Mouse (Mus musculus): ENCODE measurements at regions not wholly inside any gene's neighbourhood (a gene's known extent, or its start where the extent isn't known, plus 50 kb on each side); places are given as distances from the start of the nearest gene placed in this dataset.
"Not testable (repeated sequence)": the region's sequence is repeated elsewhere in the genome, so short reads cannot be mapped to it uniquely, and the experiment has no call there.

DNA sequence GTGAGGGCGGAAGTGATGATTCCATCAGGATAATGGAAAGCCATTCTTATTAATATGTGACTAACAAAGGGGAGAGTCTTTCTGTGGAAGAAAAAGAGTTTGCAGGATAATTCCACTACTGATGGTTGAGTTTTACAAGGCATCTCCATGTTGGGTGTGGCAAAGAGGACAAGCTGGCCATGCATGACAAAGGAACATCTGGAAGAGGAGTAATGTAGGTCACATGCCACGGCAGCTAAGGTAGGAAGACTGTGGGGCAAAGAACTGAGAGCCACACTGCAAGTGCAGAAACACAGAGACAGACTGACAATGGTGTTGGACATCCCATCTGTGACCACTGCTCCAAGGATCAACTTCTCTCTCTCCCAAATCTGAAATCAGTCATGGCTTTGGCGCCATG, 196.4 kb upstream of the Gdi2 start:
- CTCF ChIA-PET: no interaction called here

DNA sequence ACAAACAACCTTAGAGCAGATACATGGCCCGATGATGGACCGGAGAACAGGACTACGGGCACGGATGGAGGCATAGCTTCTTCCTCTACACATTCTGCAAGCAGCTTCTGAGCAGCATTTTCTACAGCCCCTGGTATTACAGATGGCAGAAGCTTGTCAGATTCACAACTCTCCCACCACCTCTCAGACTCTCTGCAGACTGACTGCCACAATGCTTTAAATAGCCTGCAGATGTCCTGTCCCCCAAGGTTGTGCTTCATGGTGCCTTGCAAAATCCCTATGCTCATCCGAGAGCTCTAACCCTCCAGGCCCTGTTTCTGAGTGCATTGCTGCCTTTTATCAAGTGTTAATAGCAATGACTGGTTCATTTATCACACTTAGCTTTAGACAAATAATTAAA, 194.3 kb upstream of the Gdi2 start:
- CTCF ChIA-PET: no interaction called here

GRCm38 (mm10) chr13:3354912-3355311, 183.0 kb upstream of the Gdi2 start:
- CTCF ChIA-PET: not testable (repeated sequence)

- CTCF ChIA-PET: no interaction called here
These were observed 179.7 kb upstream of the Gdi2 start for GRCm38 (mm10) chr13:3358079-3358608.

GRCm38 (mm10) chr13:3358996-3359750, 178.7 kb upstream of the Gdi2 start:
- CTCF ChIA-PET: no interaction called here

- CTCF ChIA-PET: not testable (repeated sequence)
These were observed 178.1 kb upstream of the Gdi2 start for GRCm38 (mm10) chr13:3359751-3360260.

DNA sequence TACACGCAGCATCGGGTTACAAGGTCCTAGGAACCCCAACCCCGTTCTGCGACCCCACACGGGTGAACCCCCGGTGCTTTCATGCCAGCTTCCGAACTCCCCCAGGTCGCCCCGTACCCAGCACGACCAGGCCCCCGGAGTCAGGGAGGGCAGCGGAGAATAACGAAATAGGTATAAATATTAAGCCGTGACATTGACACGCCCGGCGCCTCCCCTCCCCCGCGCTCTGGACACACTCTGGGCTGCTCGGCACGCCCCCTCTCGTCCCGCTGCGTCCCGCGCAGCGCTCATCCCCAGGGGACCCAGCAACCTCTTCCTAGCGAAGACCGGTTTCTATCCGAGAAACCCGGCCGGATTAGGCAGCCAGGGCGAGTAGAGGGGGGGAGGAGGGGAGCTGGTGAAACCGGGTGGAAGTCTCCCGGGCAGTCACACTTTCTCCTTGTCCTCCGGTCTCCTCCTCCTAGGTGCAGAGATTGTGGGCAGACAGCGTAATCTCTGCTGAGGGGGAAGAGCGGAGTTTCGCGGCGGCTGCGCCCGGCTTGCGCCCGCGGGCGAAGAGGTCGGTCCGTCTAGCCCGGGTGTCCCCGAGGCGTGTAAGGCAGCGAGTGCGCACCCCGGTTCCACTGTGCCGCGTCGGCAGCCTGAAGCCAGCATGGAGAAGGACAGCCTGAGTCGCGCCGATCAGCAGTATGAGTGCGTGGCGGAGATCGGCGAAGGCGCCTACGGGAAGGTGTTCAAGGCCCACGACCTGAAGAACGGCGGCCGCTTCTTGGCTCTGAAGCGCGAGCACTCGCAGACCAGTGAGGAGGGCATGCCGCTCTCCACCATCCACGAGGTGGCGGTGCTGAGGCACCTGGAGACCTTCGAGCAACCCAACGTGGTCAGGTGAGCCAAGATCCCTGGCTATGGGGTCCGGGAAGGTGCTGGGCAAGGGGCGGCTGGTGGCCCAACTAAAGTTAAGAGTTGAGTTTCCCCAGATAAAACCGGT, 177.1 kb upstream of the Gdi2 start:
- CTCF ChIA-PET: no interaction called here

GRCm38 (mm10) chr13:3372701-3373100, 165.2 kb upstream of the Gdi2 start:
- CTCF ChIA-PET: no interaction called here

GRCm38 (mm10) chr13:3373522-3374220, 164.2 kb upstream of the Gdi2 start:
- CTCF ChIA-PET: not testable (repeated sequence)

GRCm38 (mm10) chr13:3374796-3375195, 163.1 kb upstream of the Gdi2 start:
- CTCF ChIA-PET: no interaction called here

GRCm38 (mm10) chr13:3377801-3378200, 160.1 kb upstream of the Gdi2 start:
- CTCF ChIA-PET: not testable (repeated sequence)

DNA sequence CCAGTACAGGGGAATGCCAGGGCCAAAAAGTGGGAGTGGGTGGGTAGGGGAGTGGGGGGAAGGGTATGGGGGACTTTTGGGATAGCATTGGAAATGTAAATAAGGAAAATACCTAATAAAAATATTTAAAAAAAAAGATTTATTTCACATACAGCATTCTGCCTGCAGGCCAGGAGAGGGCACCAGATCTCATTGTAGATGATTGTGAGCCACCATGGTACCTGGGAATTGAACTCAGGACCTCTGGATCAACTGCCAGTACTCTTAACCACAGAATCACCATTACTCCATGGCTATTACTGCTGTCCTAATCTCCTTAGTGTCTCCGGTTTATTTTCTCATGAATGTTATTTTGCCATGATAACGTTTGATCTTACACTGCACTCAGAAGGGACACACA, 132.1 kb upstream of the Gdi2 start:
- CTCF ChIA-PET: not testable (repeated sequence)

DNA sequence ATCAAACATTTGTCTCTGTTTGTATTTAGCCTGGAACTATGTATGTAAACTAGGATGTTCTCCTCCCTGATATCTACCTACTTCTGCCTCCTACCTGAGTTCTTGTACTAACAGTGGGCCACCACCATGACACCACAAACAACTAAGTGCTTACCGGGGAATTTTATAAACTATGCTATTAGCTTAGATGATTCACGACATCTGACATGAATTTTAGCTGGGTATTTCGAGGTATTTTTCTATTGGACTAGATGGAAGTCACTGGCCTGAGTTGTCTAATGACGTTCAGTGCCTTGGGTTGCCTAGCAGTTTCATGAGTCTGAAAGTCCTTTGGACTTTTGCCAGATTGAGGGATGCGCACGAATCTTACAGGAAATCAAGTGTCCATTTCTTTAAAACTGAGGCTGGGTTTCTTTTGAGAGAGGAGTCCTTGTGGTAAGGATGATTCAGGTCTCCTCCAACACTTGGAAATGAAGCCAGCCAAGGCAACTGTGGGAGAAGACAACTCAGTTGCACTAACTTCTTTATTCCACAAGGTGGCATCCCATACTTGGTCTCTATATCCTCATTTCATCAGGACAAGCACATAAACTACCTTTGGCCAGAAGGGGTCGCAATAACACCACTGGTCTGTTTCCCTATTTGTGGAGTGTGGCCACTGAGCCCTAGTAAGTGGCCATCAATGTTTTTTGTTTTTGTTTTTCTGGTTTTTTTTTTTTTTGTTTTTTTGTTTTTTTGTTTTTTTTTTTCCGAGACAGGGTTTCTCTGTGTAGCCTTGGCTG, 131.4 kb upstream of the Gdi2 start:
- CTCF ChIA-PET: not testable (repeated sequence)

GRCm38 (mm10) chr13:3410281-3410680, 127.6 kb upstream of the Gdi2 start:
- CTCF ChIA-PET: not testable (repeated sequence)

- CTCF ChIA-PET: no interaction called here
These were observed 120.8 kb upstream of the Gdi2 start for GRCm38 (mm10) chr13:3417026-3417425.

DNA sequence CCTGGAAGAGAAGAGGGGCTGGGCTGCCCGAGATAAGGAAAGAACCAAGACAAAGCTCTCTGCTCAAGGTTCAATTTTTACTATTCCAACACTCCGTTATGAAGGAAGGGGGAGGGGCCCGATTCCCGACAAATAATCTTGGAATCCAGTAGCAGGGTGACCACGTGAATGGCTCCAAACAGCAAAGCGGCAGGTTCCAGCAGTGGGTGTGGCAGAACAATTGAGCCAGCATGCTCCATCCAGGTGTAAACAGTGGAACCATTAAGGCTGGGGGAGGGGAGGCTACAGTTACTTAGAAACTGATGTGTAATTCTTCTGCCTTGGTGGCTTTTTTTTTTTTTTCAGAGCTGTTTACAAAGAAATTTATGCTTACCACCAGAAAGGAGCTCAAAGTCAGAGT, 82.5 kb upstream of the Gdi2 start:
- CTCF ChIA-PET: not testable (repeated sequence)

- CTCF ChIA-PET: interaction anchor here (1.7 kb wide), 1 partner anchor 91 kb away, joined by 3 read pairs; no protein-coding TSS in a partner anchor
These were observed 61.0 kb upstream of the Gdi2 start for GRCm38 (mm10) chr13:3476884-3477283.

DNA sequence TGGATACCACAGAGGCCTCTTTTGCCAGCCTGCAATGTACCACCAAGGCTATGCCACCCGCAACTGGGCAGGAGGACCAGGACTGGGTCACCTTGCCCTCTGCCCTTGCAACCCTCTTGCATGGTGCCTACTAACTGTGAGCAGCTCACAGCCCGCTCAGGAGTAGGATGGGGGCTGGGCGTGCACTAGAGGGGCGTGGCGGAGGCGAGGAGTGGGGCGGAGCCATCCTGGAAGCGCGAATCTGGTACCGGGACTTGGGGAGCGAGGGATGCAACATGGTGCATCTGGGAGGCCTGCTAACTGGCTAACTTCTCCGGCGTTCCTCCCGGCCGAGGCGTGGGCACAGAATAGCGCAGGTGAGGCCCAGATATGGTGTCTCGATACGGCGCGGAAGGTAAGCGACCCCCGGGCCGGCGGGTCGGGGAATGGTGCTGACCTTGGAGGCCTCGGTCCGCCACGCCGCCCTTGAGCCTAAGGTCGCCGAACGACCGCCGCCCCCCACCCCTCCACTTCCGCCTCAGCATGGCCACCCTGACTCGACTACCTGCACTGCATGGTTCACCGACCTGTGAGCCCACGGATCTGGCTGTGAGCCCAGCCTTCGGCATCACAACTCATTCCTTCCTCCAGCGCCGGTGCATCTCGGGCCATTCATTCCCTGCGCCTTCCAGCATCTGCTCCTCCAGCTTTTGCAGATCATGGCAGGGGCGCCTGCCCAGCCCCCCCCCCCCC, 59.7 kb upstream of the Gdi2 start:
- CTCF ChIA-PET: interaction anchor here (1.7 kb wide), 1 partner anchor 90 kb away, joined by 3 read pairs; no protein-coding TSS in a partner anchor

Measured in spleen, embryonic (tissue).